Mouse (Mus musculus) stomach, embryonic 15.5 days (tissue): Measurements from ENCODE around the gene Rgs9. TPM values are rescaled to one million over a fixed set of nuclear protein-coding genes. Genes with fewer than 3 reads are reported as not detected.

Experiments
- ATAC-seq: fragments of 200-750 bp; cut with Nextera tagmentation; 2 replicates; pipeline ENCODE4 v1.8.0; 2017; ENCODE audit warnings: low read depth, moderate number of reproducible peaks, moderate TSS enrichment; ENCODE audit not compliant: insufficient read depth, low FRiP score
- H3K27ac ChIP-seq: fragments of 300-500 bp; sonication (generic); 2 replicates; pipeline ENCODE4 v1.5.1; 2015; ENCODE audit warnings: mild to moderate bottlenecking, inconsistent platforms
- H3K27me3 ChIP-seq: fragments of 300-500 bp; sonication (generic); replicated peaks from 2 replicates; pipeline ENCODE4 v1.6.1; 2015; ENCODE audit warnings: inconsistent platforms
- H3K36me3 ChIP-seq: fragments of 300-500 bp; sonication (generic); 2 replicates; pipeline ENCODE4 v1.6.1; 2015; ENCODE audit warnings: inconsistent platforms
- H3K4me1 ChIP-seq: fragments of 300-500 bp; sonication (generic); 2 replicates; pipeline ENCODE4 v1.6.1; 2015; ENCODE audit warnings: inconsistent platforms
- H3K4me2 ChIP-seq: fragments of 300-500 bp; sonication (generic); 2 replicates; pipeline ENCODE4 v1.6.1; 2015; ENCODE audit warnings: mild to moderate bottlenecking, inconsistent platforms
- H3K4me3 ChIP-seq: fragments of 300-500 bp; sonication (generic); replicated peaks from 2 replicates; pipeline ENCODE4 v1.5.1; 2015; ENCODE audit warnings: inconsistent platforms
- H3K9ac ChIP-seq: fragments of 300-500 bp; sonication (generic); 2 replicates; pipeline ENCODE4 v1.6.1; 2015; ENCODE audit warnings: inconsistent platforms
- H3K9me3 ChIP-seq: fragments of 300-500 bp; sonication (generic); 2 replicates; pipeline ENCODE4 v1.6.1; 2016; ENCODE audit warnings: inconsistent platforms
- WGBS: fragments of 180-500 bp; shearing (Covaris S2); methylation state at CpG from one replicate; pipeline ENCODE4 v1.1.7; 2015; 5-methylcytosine and 5-hydroxymethylcytosine counted together
- polyA plus RNA-seq: library from polyadenylated mRNA; unstranded; fragments of >200 nt; fragmentation: Nextera tagmentation; extraction: Ambion mirVana; gene quantifications from 2 replicates; pipeline ENCODE4 v1.2.1, GENCODE M21; 2015

Gene Rgs9
- polyA plus RNA-seq, 1 experiment from 2014 or later, result 2.3 TPM

DNA sequence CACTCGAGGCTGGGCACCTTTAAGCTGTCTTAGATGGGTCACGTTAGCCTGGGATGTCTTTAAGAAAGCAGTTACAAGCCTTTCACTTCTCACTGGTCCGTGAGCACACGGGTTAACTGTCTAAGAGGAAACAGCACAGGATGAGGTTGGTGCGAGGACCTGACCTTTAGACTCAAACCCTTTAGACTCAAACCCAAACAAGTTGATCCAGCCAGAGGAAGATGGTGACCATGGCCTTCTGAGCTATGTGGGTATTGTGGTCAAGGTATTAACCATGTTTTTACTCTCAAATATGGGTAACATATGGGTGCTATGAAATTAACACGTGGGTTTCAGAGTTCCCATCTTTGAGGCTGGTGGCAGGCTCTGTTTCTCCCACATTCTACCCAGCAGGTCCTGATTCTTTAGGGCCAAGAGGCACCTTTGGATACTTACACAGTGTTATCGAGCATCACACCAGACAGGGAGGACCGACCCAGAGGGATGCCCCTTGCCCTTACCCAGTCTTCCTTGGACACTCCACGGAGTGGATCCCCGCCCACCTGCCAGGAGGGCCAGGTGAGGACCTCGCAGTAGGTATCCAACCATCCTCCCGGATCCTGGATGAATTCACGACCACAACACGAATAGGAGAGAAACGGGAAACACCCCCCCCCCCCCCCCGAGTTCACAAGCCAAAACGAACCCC lies 32.9 kb upstream of the Rgs9 start:
- Histone ChIP-seq H3K9ac (no peak overlapping the region), H3K27me3 (no peaks in the 10 kb centered on the region), H3K4me3 (no peak overlapping the region), H3K36me3 (no peaks in the 10 kb centered on the region), H3K4me2 (peak overlapping the region; percentile 65), H3K9me3 (no peaks in the 10 kb centered on the region), H3K4me1 (peaks cover 4% of the 10 kb centered on the region; the same call in 1 of the 2 replicates), H3K27ac (no peak overlapping the region)
- WGBS, result 31% methylated on average over 17 of the region's 17 CpGs
- ATAC-seq, result peak; percentile 63

DNA sequence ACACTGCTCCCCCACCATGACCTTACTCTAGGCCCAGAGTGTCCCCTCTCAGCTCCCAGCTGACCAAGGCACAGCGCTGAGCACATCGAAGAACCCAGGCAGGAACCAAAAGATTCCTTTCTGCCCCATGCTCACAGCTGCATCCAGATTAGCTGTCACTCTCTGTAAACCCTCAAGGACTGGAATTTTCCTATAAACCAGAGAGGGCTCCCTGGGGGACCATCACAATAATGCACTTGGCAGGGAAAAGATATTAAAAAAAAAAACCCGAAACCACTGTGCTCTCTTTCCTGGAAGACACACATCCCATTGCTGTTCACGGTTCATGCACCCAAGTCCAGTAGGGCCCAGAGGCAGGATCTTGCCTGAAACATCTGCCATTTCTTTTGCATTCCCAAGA lies 31.4 kb upstream of the Rgs9 start:
- no peak for ATAC-seq
- H3K4me2 ChIP-seq, result no peak overlapping the region
- no peaks in the 10 kb centered on the region for H3K36me3 ChIP-seq
- no peaks in the 10 kb centered on the region for H3K27me3 ChIP-seq
- no peak overlapping the region for H3K27ac ChIP-seq
- WGBS, result 61% methylated on average over 4 of the region's 4 CpGs
- H3K4me1 ChIP-seq, result peaks cover 4% of the 10 kb centered on the region; the same call in 1 of the 2 replicates
- H3K9me3 ChIP-seq, result no peaks in the 10 kb centered on the region
- no peak overlapping the region for H3K9ac ChIP-seq
- H3K4me3 ChIP-seq, result no peak overlapping the region

DNA sequence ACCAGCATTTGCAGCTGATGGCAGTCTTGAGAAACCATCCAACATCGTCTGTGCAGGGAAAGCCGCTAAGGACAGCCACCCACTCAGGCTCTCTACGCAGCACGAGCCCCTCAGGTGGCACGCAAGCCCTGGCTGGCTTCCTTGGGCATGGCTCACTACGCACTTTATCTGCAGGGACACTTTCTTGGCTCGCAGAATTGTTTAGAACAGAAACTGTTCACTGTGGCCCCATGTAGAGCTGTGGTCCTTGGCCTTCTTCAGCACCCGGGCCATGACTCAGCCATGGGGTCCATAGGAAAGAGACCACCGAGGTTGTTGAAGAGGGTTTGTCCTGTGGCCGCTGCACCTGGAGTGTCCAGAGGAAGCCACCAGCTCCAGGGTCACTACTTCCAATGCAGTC lies 30.0 kb upstream of the Rgs9 start:
- no peak for ATAC-seq
- 76% methylated on average over 10 of the region's 10 CpGs for WGBS
- H3K27me3 ChIP-seq, result no peaks in the 10 kb centered on the region

DNA sequence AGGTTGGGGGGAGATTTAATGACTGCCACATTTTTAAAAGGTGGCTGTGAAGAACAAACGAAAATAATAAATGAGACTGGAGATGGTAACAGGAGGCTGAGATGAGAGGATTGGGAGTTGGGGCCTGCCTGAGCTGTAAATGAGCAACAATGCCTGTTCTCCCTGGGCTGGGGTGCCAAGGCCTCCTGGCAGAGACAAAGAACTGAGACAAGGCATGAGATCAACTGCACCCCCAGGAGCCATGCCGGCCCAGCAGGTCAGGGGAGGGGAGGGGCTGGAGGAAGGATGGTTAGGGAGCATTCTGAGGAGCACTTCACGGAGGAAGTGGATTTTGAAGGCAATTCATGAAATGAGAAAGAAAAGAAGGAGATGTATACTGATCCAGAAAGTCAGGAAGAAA lies 29.5 kb upstream of the Rgs9 start:
- H3K36me3 ChIP-seq, result no peaks in the 10 kb centered on the region
- no peak overlapping the region for H3K27ac ChIP-seq
- no peak for ATAC-seq
- WGBS, result 40% methylated on average over 3 of the region's 3 CpGs
- no peaks in the 10 kb centered on the region for H3K27me3 ChIP-seq
- H3K4me2 ChIP-seq, result no peak overlapping the region
- no peak overlapping the region for H3K4me3 ChIP-seq
- no peak overlapping the region for H3K9ac ChIP-seq
- peaks cover 4% of the 10 kb centered on the region; the same call in 1 of the 2 replicates for H3K4me1 ChIP-seq
- no peaks in the 10 kb centered on the region for H3K9me3 ChIP-seq

More for the DNA sequence above, 30.0 kb upstream of the Rgs9 start:
- no peaks in the 10 kb centered on the region for H3K9me3 ChIP-seq
- H3K36me3 ChIP-seq, result no peaks in the 10 kb centered on the region
- H3K4me3 ChIP-seq, result no peak overlapping the region
- H3K4me1 ChIP-seq, result peaks cover 4% of the 10 kb centered on the region; the same call in 1 of the 2 replicates
- H3K27ac ChIP-seq, result no peak overlapping the region
- H3K9ac ChIP-seq, result no peak overlapping the region
- no peak overlapping the region for H3K4me2 ChIP-seq

DNA sequence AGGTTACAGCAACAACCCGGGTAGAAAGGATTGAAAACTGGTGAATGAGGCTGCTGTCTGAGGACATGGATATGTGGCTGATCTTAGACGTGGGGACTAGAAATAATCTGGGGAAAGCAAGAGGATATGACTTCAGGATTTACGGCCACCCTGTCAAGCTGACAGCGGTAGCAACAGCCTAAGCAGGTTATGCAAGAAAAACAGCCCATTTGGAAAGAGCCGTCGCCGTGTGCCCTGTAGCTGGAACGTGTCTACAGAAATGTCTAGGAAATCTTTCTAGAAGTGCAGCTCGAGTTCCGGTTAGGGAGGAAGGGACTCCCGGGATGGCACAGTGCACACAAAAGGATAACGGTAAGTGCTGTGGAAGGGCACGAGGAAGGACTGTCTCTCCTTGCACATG lies 28.3 kb upstream of the Rgs9 start:
- H3K36me3 ChIP-seq, result no peaks in the 10 kb centered on the region
- H3K4me3 ChIP-seq, result no peak overlapping the region
- no peak overlapping the region for H3K9ac ChIP-seq
- H3K4me1 ChIP-seq, result peaks cover 4% of the 10 kb centered on the region; the same call in 1 of the 2 replicates
- no peaks in the 10 kb centered on the region for H3K27me3 ChIP-seq
- no peaks in the 10 kb centered on the region for H3K9me3 ChIP-seq
- ATAC-seq, result no peak
- 61% methylated on average over 13 of the region's 13 CpGs for WGBS
- H3K4me2 ChIP-seq, result no peak overlapping the region
- H3K27ac ChIP-seq, result no peak overlapping the region

DNA sequence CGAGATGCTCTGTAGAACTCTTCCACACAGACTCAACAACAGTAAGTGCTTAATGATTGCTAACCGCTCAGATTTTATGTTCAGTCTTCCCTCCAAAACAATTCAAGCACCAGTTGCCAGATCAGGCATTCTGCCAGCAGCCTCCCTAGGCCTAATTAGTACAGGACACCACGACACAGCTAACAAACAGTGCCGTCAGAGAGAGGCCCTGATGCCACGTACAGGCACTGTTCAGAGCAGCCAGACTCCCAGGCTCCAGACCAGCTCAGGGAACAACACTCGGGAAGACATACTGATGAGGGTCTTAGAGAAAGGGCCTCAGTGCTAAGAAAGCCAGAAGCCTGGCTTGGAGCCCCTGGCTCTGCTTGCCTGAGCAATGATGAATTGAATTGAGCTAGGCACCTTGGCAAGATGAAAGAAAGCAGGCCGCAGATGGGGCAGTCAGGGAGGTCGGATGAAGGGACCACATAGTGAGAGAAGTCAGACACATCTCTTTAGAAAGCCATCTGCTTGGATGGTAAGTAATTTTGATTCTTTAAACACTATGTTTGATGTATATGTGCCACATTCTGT lies 22.5 kb upstream of the Rgs9 start:
- no peak; the same call in 1 of the 2 replicates for ATAC-seq
- 0 out of 2 replicates have a peak, but pooled peaks cover 5% of the 10 kb centered on the region for H3K4me1 ChIP-seq
- H3K9me3 ChIP-seq, result no peaks in the 10 kb centered on the region
- no peak overlapping the region for H3K4me2 ChIP-seq
- no peak overlapping the region for H3K27ac ChIP-seq
- no peak overlapping the region for H3K9ac ChIP-seq
- no peaks in the 10 kb centered on the region for H3K36me3 ChIP-seq
- no peaks in the 10 kb centered on the region for H3K27me3 ChIP-seq
- WGBS, result 50% methylated on average over 8 of the region's 8 CpGs
- no peak overlapping the region for H3K4me3 ChIP-seq

DNA sequence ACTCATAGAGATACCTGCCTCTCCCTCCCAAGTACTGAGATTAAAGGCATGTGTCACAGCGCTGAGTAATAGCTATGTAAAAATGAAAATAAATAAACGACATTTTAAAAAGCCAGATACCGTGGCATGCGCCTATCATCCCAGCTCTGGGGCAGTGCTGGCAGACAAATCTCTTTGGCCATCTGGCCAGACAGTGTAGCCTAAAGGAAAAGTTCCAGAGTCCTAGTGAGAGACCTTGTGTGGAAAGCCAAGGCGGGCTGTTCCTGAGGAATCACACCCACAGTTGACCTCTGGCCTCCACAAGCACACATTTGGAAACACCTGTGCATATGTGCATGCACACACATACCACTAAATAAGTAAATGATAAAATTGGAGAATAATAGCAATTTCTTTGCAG lies 22.0 kb upstream of the Rgs9 start:
- no peak for ATAC-seq
- H3K9ac ChIP-seq, result no peak overlapping the region
- H3K27ac ChIP-seq, result no peak overlapping the region; the same call in 1 of the 2 replicates
- H3K36me3 ChIP-seq, result no peaks in the 10 kb centered on the region
- 0 out of 2 replicates have a peak, but pooled peaks cover 5% of the 10 kb centered on the region for H3K4me1 ChIP-seq
- H3K9me3 ChIP-seq, result no peaks in the 10 kb centered on the region
- no peak overlapping the region for H3K4me2 ChIP-seq
- no peaks in the 10 kb centered on the region for H3K27me3 ChIP-seq
- 78% methylated on average over 5 of the region's 5 CpGs for WGBS
- no peak overlapping the region for H3K4me3 ChIP-seq

DNA sequence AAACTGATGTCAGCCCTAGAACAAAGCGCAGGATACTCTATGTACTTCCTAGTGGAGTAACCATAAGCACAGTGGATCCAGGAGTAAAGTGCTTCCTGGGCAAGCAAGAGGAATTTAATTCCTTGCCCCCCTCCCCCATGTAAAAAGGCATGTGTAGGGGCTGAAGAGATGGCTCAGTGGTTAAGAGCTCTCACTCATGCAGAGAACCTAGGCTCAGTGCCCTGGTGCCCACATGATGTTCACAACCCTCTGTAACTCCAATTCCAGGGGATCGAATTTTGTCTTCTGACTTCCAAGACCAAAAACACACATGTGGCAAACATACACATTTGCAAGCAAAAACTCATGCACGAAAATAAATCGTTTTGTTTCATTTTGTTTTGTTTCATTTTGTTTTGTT lies 21.5 kb upstream of the Rgs9 start:
- Histone ChIP-seq H3K9ac (no peak overlapping the region), H3K4me2 (no peak overlapping the region), H3K27ac (no peak overlapping the region), H3K9me3 (no peaks in the 10 kb centered on the region), H3K4me1 (0 out of 2 replicates have a peak, but pooled peaks cover 5% of the 10 kb centered on the region), H3K4me3 (no peak overlapping the region), H3K27me3 (no peaks in the 10 kb centered on the region), H3K36me3 (no peaks in the 10 kb centered on the region)
- no peak for ATAC-seq
- WGBS, result 83% methylated on average over 4 of the region's 4 CpGs

DNA sequence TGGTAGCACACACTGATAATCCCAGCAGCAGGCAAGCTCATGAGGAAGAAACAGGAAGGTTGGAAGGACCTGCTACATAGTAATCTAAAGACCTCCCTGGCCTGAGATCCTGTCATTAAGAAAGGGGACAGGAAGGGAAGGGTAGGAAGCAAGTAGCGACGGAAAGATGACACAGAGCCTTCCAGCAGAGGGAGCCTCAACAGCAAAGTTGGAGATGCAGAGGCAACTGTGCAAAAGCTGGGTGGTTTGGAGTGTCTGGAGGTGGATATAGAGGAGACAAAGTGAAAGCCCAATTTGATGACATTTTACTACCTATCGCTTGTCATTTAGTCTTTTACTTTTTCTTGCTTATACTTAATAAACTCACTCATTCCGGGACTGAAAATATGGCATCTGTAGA lies 19.0 kb upstream of the Rgs9 start:
- no peak for ATAC-seq
- Histone ChIP-seq H3K9ac (no peak overlapping the region), H3K9me3 (no peaks in the 10 kb centered on the region), H3K4me2 (no peak overlapping the region), H3K4me1 (0 out of 2 replicates have a peak, but pooled peaks cover 7% of the 10 kb centered on the region), H3K4me3 (no peak overlapping the region), H3K27me3 (no peaks in the 10 kb centered on the region), H3K36me3 (no peaks in the 10 kb centered on the region), H3K27ac (no peak overlapping the region)
- WGBS, result 41% methylated on average over 4 of the region's 4 CpGs

DNA sequence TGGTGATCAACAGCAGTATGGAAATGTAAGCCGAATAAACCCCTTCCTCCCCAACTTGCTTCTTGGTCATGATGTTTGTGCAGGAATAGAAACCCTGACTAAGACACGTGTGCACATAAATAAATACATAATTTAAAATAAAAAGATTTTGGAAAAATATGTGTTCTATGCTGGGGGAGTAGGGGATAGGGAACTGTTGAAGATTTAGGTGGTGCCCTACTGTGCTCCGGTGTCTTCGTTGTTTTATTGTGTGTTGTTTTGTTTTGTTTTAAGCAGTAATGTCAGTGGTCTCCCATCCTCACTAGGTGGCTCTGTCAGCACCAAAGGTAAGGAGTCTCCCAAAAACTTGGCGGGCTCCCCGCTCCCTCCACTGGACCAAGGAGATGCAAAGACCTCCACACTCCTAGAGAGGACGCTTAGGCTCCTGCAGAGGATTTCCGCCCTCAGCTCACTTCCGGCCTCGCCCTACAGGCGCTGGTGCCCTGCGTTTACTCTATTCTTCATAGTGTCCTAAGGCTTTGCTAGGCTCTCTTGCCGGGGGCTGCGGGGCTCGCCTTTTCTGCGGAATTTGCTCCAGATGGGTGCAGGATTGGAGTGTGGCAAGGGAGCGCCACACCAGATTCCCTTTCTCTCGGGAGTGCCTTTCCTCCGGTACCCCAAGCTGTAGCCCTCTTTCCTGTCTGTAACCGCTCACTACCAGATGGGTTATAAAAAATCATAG lies 14.1 kb upstream of the Rgs9 start:
- Histone ChIP-seq H3K27me3 (0 out of 2 replicates have a peak, but pooled peaks cover 2% of the 10 kb centered on the region), H3K9ac (0 out of 2 replicates have a peak overlapping the region, but pooled peaks have one; percentile 33), H3K4me3 (peak overlapping the region; percentile 67), H3K27ac (0 out of 2 replicates have a peak overlapping the region, but pooled peaks have one; percentile 6), H3K4me1 (0 out of 2 replicates have a peak, but pooled peaks cover 2% of the 10 kb centered on the region), H3K9me3 (no peaks in the 10 kb centered on the region), H3K36me3 (no peaks in the 10 kb centered on the region), H3K4me2 (peak overlapping the region; percentile 75)
- ATAC-seq, result peak; percentile 86
- 12% methylated on average over 20 of the region's 20 CpGs for WGBS

DNA sequence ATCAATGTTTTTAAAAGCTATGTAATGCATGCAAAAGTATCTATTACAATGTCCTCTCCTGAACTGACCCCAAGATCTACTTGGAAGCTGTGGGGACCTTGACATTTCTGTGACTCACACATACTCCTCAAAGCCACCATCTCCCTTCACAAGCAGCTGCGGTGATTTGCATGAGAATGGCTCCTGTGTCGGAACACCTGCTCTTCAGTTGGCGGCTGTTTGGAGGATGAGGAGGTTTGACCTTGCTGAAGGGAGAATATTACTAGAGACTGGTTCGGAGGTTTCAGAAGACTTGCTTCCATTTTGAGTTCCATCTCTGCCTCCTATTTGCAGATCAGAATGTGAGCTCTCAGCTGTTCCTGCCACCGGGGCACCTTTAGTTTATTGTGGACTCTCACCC lies 7.8 kb upstream of the Rgs9 start:
- Histone ChIP-seq H3K9ac (no peak overlapping the region), H3K9me3 (no peaks in the 10 kb centered on the region), H3K27me3 (0 out of 2 replicates have a peak, but pooled peaks cover 2% of the 10 kb centered on the region), H3K4me3 (no peak overlapping the region), H3K4me2 (no peak overlapping the region), H3K27ac (no peak overlapping the region), H3K4me1 (no peaks in the 10 kb centered on the region), H3K36me3 (no peaks in the 10 kb centered on the region)
- WGBS, result 83% methylated on average over 5 of the region's 5 CpGs
- ATAC-seq, result no peak

DNA sequence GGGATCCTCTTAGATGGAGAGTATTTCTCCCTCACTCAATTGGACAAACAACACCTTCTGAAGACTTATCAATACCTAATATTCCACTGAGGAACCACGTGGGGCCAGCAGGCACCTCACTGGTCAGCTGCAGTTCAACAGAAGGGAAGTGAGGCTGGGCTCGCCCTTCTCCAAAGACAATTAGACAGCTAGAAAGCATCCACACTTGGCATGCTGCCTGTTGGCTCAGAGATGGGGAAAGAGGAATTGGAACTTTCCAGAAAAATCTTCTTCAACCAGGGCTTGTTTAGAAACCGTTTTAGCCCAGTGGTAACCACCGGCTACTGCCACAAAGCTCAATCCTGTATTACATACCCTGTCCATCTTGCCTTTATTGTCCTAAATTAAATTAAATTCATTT lies 4.4 kb upstream of the Rgs9 start:
- H3K9me3 ChIP-seq, result no peaks in the 10 kb centered on the region
- no peak for ATAC-seq
- no peak overlapping the region for H3K4me3 ChIP-seq
- no peaks in the 10 kb centered on the region for H3K36me3 ChIP-seq
- H3K27me3 ChIP-seq, result no peaks in the 10 kb centered on the region
- WGBS, result 44% methylated on average over 4 of the region's 4 CpGs
- no peak overlapping the region for H3K9ac ChIP-seq
- H3K4me2 ChIP-seq, result no peak overlapping the region
- no peak overlapping the region for H3K27ac ChIP-seq
- H3K4me1 ChIP-seq, result peaks cover 5% of the 10 kb centered on the region; the same call in 1 of the 2 replicates
